Mouse (Mus musculus) CH12.LX (cell line): ENCODE data around the gene Zmynd8. TPM values are rescaled to one million over a fixed set of nuclear protein-coding genes. Genes with fewer than 3 reads are reported as not detected.

ENCODE experiments used
- DNase-seq: peaks from one replicate; pipeline ENCODE4 v3.0.0-alpha.2; 2013; ENCODE audit errors: extremely low read depth
- H3K27ac ChIP-seq: 2 replicates; pipeline ENCODE4 v1.5.1; 2012; ENCODE audit warnings: low read depth, mild to moderate bottlenecking, control low read depth, moderate library complexity; ENCODE audit not compliant: insufficient read depth
- H3K27me3 ChIP-seq: replicated peaks from 2 replicates; pipeline ENCODE3; 2012; ENCODE audit warnings: inconsistent platforms
- H3K36me3 ChIP-seq, 2 experiments: replicated peaks in 1 of 2; 2 replicates each; pipeline versions ENCODE3 to v1.6.1; 2012; ENCODE audit warnings: inconsistent platforms in 1 of 2, low read length in 1 of 2, mild to moderate bottlenecking in 1 of 2, mixed read lengths in 1 of 2, moderate library complexity in 1 of 2; ENCODE audit not compliant: control insufficient read depth in 1 of 2, insufficient read depth in 1 of 2
- H3K4me1 ChIP-seq, 2 experiments: 2 replicates each; pipeline ENCODE4 v1.6.1; 2012; ENCODE audit warnings: inconsistent platforms in 1 of 2, moderate library complexity in 1 of 2; ENCODE audit not compliant: insufficient read depth in 2 of 2, control insufficient read depth in 1 of 2
- H3K4me2 ChIP-seq: 2 replicates; pipeline ENCODE4 v1.6.1; 2012; ENCODE audit warnings: low read depth, mild to moderate bottlenecking, control low read depth; ENCODE audit not compliant: poor library complexity, insufficient read depth, severe bottlenecking
- H3K4me3 ChIP-seq, 3 experiments: fragments of 150-350 bp in 1 of 3; sonication (generic) in 1 of 3; replicated peaks in 1 of 3; 2 replicates each; pipeline versions ENCODE3 to v1.5.1; 2011 to 2012; ENCODE audit warnings: low read depth in 2 of 3, low read length in 2 of 3, mild to moderate bottlenecking in 2 of 3, moderate library complexity in 2 of 3, control low read depth in 1 of 3, improper control_type of control experiment in 1 of 3, inconsistent platforms in 1 of 3, mixed read lengths in 1 of 3; ENCODE audit not compliant: poor library complexity in 1 of 3
- H3K79me2 ChIP-seq: replicated peaks from 2 replicates; pipeline ENCODE4 v1.6.1; 2012; ENCODE audit warnings: mild to moderate bottlenecking, moderate library complexity; ENCODE audit not compliant: control insufficient read depth, poor library complexity, insufficient read depth, severe bottlenecking; ENCODE audit errors: extremely low read depth
- H3K9ac ChIP-seq: 2 replicates; pipeline ENCODE4 v1.6.1; 2012; ENCODE audit warnings: low read depth, mild to moderate bottlenecking, control low read depth, moderate library complexity; ENCODE audit not compliant: insufficient read depth
- H3K9me3 ChIP-seq: replicated peaks from 2 replicates; pipeline ENCODE3; 2012; ENCODE audit warnings: low read length, inconsistent platforms, mixed read lengths
- BHLHE40 ChIP-seq: IDR thresholded peaks from 2 replicates; pipeline ENCODE4 v1.6.1; 2011; ENCODE audit warnings: mild to moderate bottlenecking, low read depth, low read length, improper control_type of control experiment
- CHD1 ChIP-seq: IDR thresholded peaks from 2 replicates; pipeline ENCODE4 v1.6.1; 2012; ENCODE audit warnings: low read depth, low read length, improper control_type of control experiment, inconsistent platforms
- E2F4 ChIP-seq: IDR thresholded peaks from 2 replicates; pipeline ENCODE4 v1.6.1; 2011; ENCODE audit warnings: low read depth, low read length, improper control_type of control experiment; ENCODE audit not compliant: insufficient replicate concordance
- EP300 ChIP-seq: IDR thresholded peaks from 2 replicates; pipeline ENCODE4 v1.6.1; 2011; ENCODE audit warnings: low read length, improper control_type of control experiment
- ETS1 ChIP-seq: conservative IDR thresholded peaks from 2 replicates; pipeline ENCODE4 v1.6.1; 2012; ENCODE audit warnings: low read depth, mild to moderate bottlenecking, inconsistent platforms, low read length, improper control_type of control experiment, moderate library complexity
- GABPA ChIP-seq: IDR thresholded peaks from 2 replicates; pipeline ENCODE4 v1.6.1; 2012; ENCODE audit warnings: low read depth, low read length, improper control_type of control experiment, inconsistent platforms; ENCODE audit not compliant: insufficient replicate concordance
- HCFC1 ChIP-seq: IDR thresholded peaks from 2 replicates; pipeline ENCODE4 v1.6.1; 2012; ENCODE audit warnings: low read depth, mild to moderate bottlenecking, inconsistent platforms, low read length, improper control_type of control experiment
- IRF4 ChIP-seq: IDR thresholded peaks from 2 replicates; pipeline ENCODE4 v1.6.1; 2014; ENCODE audit warnings: low read depth, mild to moderate bottlenecking, inconsistent platforms, low read length, improper control_type of control experiment
- JUN ChIP-seq: IDR thresholded peaks from 2 replicates; pipeline ENCODE4 v1.6.1; 2011; ENCODE audit warnings: low read depth, mild to moderate bottlenecking, low read length, improper control_type of control experiment, moderate library complexity; ENCODE audit not compliant: insufficient read depth
- KAT2A ChIP-seq: IDR thresholded peaks from 2 replicates; pipeline ENCODE4 v1.6.1; 2012; ENCODE audit warnings: low read length, improper control_type of control experiment, inconsistent platforms; ENCODE audit not compliant: insufficient replicate concordance
- MAFK ChIP-seq: IDR thresholded peaks from 2 replicates; pipeline ENCODE4 v1.6.1; 2011; ENCODE audit warnings: low read length, improper control_type of control experiment; ENCODE audit not compliant: insufficient replicate concordance
- MYC ChIP-seq: IDR thresholded peaks from 2 replicates; pipeline ENCODE4 v1.6.1; 2011; ENCODE audit warnings: low read depth, mild to moderate bottlenecking, improper control_type of control experiment, low read length
- NELFE ChIP-seq: IDR thresholded peaks from 2 replicates; pipeline ENCODE4 v1.6.1; 2011; ENCODE audit warnings: low read depth, low read length, improper control_type of control experiment
- NRF1 ChIP-seq: IDR thresholded peaks from 2 replicates; pipeline ENCODE4 v1.6.1; 2014; ENCODE audit warnings: low read depth, mild to moderate bottlenecking, inconsistent platforms, low read length, improper control_type of control experiment, moderate library complexity
- PAX5 ChIP-seq: IDR thresholded peaks from 2 replicates; pipeline ENCODE4 v1.6.1; 2012; ENCODE audit warnings: low read length, inconsistent platforms, mixed read lengths
- RAD21 ChIP-seq: IDR thresholded peaks from 2 replicates; pipeline ENCODE4 v1.6.1; 2011; ENCODE audit warnings: low read depth, mild to moderate bottlenecking, low read length, improper control_type of control experiment, moderate library complexity
- SMC3 ChIP-seq: IDR thresholded peaks from 2 replicates; pipeline ENCODE4 v1.6.1; 2011; ENCODE audit warnings: low read depth, low read length, improper control_type of control experiment
- TBP ChIP-seq: conservative IDR thresholded peaks from 2 replicates; pipeline ENCODE4 v1.6.1; 2011; ENCODE audit warnings: low read depth, low read length, improper control_type of control experiment
- TCF12 ChIP-seq: IDR thresholded peaks from 2 replicates; pipeline ENCODE4 v1.6.1; 2014; ENCODE audit warnings: low read depth, mild to moderate bottlenecking, inconsistent platforms, low read length, improper control_type of control experiment
- UBTF ChIP-seq: IDR thresholded peaks from 2 replicates; pipeline ENCODE4 v1.6.1; 2012; ENCODE audit warnings: low read depth, mild to moderate bottlenecking, inconsistent platforms, low read length, improper control_type of control experiment, moderate library complexity
- ZC3H11A ChIP-seq: IDR thresholded peaks from 2 replicates; pipeline ENCODE4 v1.6.1; 2012; ENCODE audit warnings: low read depth, mild to moderate bottlenecking, inconsistent platforms, low read length, improper control_type of control experiment
- ZNF384 ChIP-seq: IDR thresholded peaks from 2 replicates; pipeline ENCODE4 v1.6.1; 2012; ENCODE audit warnings: low read depth, low read length, improper control_type of control experiment, inconsistent platforms
- dilution Hi-C: fragments of 300-500 bp; cut with MboI; formaldehyde crosslinking; loops from 2 replicates; pipeline ENCODE4 v1.14.3; 2020; ENCODE audit warnings: low sequenced_read_pairs; ENCODE audit not compliant: extremely low pct_unique_long_range_greater_than_20kb, extremely low pct_ligation_motif_present
- in situ Hi-C: fragments of 300-500 bp; cut with MboI; formaldehyde crosslinking; loops from 3 replicates; pipeline ENCODE4 v1.14.3; 2019; ENCODE audit warnings: low sequenced_read_pairs, low pct_ligation_motif_present, low pct_unique_long_range_greater_than_20kb, mixed read lengths
- polyA plus RNA-seq: library from polyadenylated mRNA; unstranded; fragments of >175 nt; gene quantifications from 2 replicates; pipeline ENCODE4 v1.2.1, GENCODE M21; 2012; ENCODE audit warnings: low read depth; ENCODE audit not compliant: insufficient read length
- total RNA-seq, 2 experiments: library from RNA; depleted of rRNA; stranded (reverse); fragments of 300-350 nt in 1 of 2; fragments of >200 nt in 1 of 2; gene quantifications; 2 replicates each; pipeline ENCODE4 v1.2.3; 2012 to 2014

Zmynd8 gene
- total and polyA plus RNA-seq, 3 experiments, result 33.6 to 84.5 (median 35.1) TPM

DNA sequence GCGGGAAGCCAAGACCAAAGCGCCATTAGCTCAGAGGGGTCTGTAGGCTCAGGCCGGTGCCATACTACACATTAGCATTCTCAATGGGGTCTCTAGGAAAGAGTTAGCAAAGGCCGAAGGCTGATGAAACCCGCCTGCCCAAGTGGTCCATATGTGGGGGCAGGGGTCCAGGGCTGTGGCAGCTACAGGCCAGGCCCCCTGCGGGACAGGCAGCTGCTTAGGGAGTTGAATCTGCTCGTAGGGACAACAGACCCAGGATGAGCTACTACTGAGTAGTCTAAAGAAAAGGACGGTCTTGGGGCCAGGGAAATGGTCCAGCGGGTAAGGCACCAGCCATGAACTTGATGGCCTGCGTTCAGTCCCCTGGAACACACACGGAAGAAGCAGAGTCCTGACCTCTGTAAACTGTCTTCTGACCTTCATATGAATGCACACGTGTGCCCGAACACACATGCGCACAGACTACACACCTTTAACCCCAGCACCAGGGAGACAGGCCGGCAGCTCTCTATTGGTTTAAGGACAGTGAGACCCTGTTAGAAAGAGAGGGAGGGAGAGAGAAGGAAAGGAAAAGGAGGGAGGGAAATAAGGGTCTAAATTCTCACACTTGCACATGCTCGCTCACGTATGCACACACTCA is 73.4 kb downstream of the Zmynd8 start:
- in situ Hi-C loops, result no loop called here
- H3K4me2 ChIP-seq, result no peak overlapping the region
- H3K9ac ChIP-seq, result no peak overlapping the region
- H3K36me3 ChIP-seq, result peaks cover 89 to 97% of the 10 kb centered on the region in 2 experiments
- dilution Hi-C loops, result no loop called here
- H3K27ac ChIP-seq, result no peak overlapping the region
- no peak for DNase-seq
- TF ChIP-seq E2F4 (no peak), ZNF384 (no peak), KAT2A (no peak), UBTF (no peak), HCFC1 (no peak), TBP (no peak), ZC3H11A (no peak), PAX5 (no peak), MYC (no peak), IRF4 (no peak), MAFK (no peak), NRF1 (no peak), BHLHE40 (no peak), CHD1 (no peak), ETS1 (no peak), GABPA (no peak), NELFE (no peak), SMC3 (no peak), TCF12 (no peak)
- H3K9me3 ChIP-seq, result no peaks in the 10 kb centered on the region
- peaks cover 0 to 12% of the 10 kb centered on the region in 2 experiments; a peak in 2 of 4 replicates for H3K4me1 ChIP-seq
- H3K4me3 ChIP-seq, result no peak overlapping the region
- H3K27me3 ChIP-seq, result no peaks in the 10 kb centered on the region
- H3K79me2 ChIP-seq, result peaks cover 34% of the 10 kb centered on the region

DNA sequence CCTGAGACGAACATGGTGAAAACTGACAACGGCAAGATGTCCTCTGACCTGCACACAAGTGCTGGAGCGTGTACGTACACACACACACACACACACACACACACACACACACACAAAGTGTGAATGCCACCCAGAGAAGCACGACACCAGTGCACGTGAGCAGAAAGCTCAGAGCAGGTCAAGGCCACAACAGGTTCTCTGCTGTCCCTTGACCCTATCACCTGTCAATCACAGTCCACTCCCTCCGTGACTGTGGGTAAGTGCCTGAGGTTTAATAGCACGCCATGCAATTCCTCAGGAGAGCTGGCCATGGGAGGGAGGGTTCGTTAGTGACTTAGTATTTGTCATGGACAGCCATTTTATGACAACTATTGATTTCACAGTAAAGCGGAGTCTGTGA is 74.0 kb downstream of the Zmynd8 start:
- H3K36me3 ChIP-seq, result peaks cover 90 to 97% of the 10 kb centered on the region in 2 experiments
- H3K9ac ChIP-seq, result no peak overlapping the region
- peaks cover 0 to 18% of the 10 kb centered on the region in 2 experiments; a peak in 3 of 4 replicates for H3K4me1 ChIP-seq
- no peaks in the 10 kb centered on the region for H3K27me3 ChIP-seq
- peaks cover 30% of the 10 kb centered on the region for H3K79me2 ChIP-seq
- no peak overlapping the region for H3K4me3 ChIP-seq
- H3K27ac ChIP-seq, result no peak overlapping the region
- H3K9me3 ChIP-seq, result no peaks in the 10 kb centered on the region
- in situ Hi-C loops, result loop anchor here (5.0 kb wide), 1 partner anchor 87 kb away; no protein-coding TSS in a partner anchor
- no peak for TF ChIP-seq ETS1
- TF ChIP-seq JUN, result no peak
- no peak for TF ChIP-seq RAD21
- TF ChIP-seq SMC3, result no peak
- no peak for TF ChIP-seq EP300
- TF ChIP-seq, all 38 proteins: peak for 0
- dilution Hi-C loops, result no loop called here
- no peak for DNase-seq
- no peak overlapping the region for H3K4me2 ChIP-seq
